Mouse (Mus musculus): ENCODE data around the gene BC017158.
"Not testable (repeated sequence)": the region's sequence is repeated elsewhere in the genome, so short reads cannot be mapped to it uniquely, and the experiment has no call there.

BC017158 gene

GRCm38 (mm10) chr7:128297617-128298480 is at the start of gene BC017158:
Gene BC017158, minus strand, starts transcription at chr7:128298170.
- DNase-seq (ENCODE audit: low read depth, low spot score), result no peak

- no peak for DNase-seq (ENCODE audit: low read depth, low spot score)
Measured at GRCm38 (mm10) chr7:128346991-128347390, 49.0 kb upstream of the BC017158 start.

GRCm38 (mm10) chr7:128346522-128346921 is 48.6 kb upstream of the BC017158 start:
- DNase-seq (ENCODE audit: low read depth, low spot score), result no peak

GRCm38 (mm10) chr7:128345691-128346090 is 47.7 kb upstream of the BC017158 start:
- no peak for DNase-seq (ENCODE audit: low read depth, low spot score)

GRCm38 (mm10) chr7:128344928-128345653 is 47.1 kb upstream of the BC017158 start:
- no peak for DNase-seq (ENCODE audit: low read depth, low spot score)

- DNase-seq (ENCODE audit: low read depth, low spot score), result no peak
Measured at GRCm38 (mm10) chr7:128344488-128344887, 46.5 kb upstream of the BC017158 start.

- DNase-seq (ENCODE audit: low read depth, low spot score), result not testable (repeated sequence)
Measured at GRCm38 (mm10) chr7:128342691-128343090, 44.7 kb upstream of the BC017158 start.

GRCm38 (mm10) chr7:128340321-128340720 is 42.4 kb upstream of the BC017158 start:
- not testable (repeated sequence) for DNase-seq (ENCODE audit: low read depth, low spot score)

- no peak for DNase-seq (ENCODE audit: low read depth, low spot score)
Measured at GRCm38 (mm10) chr7:128332896-128333295, 34.9 kb upstream of the BC017158 start.

GRCm38 (mm10) chr7:128330981-128331380 is 33.0 kb upstream of the BC017158 start:
- DNase-seq (ENCODE audit: low read depth, low spot score), result no peak

- DNase-seq (ENCODE audit: low read depth, low spot score), result no peak
Measured at GRCm38 (mm10) chr7:128324977-128325376, 27.0 kb upstream of the BC017158 start.

GRCm38 (mm10) chr7:128321260-128321659 is 23.3 kb upstream of the BC017158 start:
- no peak for DNase-seq (ENCODE audit: low read depth, low spot score)

GRCm38 (mm10) chr7:128320219-128320816 is 22.3 kb upstream of the BC017158 start:
- no peak for DNase-seq (ENCODE audit: low read depth, low spot score)

- DNase-seq (ENCODE audit: low read depth, low spot score), result no peak
Measured at GRCm38 (mm10) chr7:128319140-128319539, 21.2 kb upstream of the BC017158 start.

- DNase-seq (ENCODE audit: low read depth, low spot score), result no peak
Measured at GRCm38 (mm10) chr7:128317011-128317410, 19.0 kb upstream of the BC017158 start.

GRCm38 (mm10) chr7:128314491-128314890 is 16.5 kb upstream of the BC017158 start:
- DNase-seq (ENCODE audit: low read depth, low spot score), result no peak

- DNase-seq (ENCODE audit: low read depth, low spot score), result no peak
Measured at GRCm38 (mm10) chr7:128313601-128314000, 15.6 kb upstream of the BC017158 start.

GRCm38 (mm10) chr7:128312375-128313059 is 14.5 kb upstream of the BC017158 start:
- no peak for DNase-seq (ENCODE audit: low read depth, low spot score)

- no peak for DNase-seq (ENCODE audit: low read depth, low spot score)
Measured at GRCm38 (mm10) chr7:128311811-128312210, 13.8 kb upstream of the BC017158 start.

GRCm38 (mm10) chr7:128311263-128311662 is 13.3 kb upstream of the BC017158 start:
- DNase-seq (ENCODE audit: low read depth, low spot score), result no peak

GRCm38 (mm10) chr7:128310229-128310688 is 12.3 kb upstream of the BC017158 start:
- DNase-seq (ENCODE audit: low read depth, low spot score), result no peak

GRCm38 (mm10) chr7:128309776-128310175 is 11.8 kb upstream of the BC017158 start:
- no peak for DNase-seq (ENCODE audit: low read depth, low spot score)

Data from WW6 (cell line).